Mouse (Mus musculus) spleen, postnatal 4 days (tissue): ENCODE results near the gene Npr2.

Experiments
- DNase-seq, 2 experiments: peaks; one replicate each; pipeline ENCODE4 v3.0.0; 2022; ENCODE audit warnings: low spot score in 2 of 2

Gene Npr2

DNA sequence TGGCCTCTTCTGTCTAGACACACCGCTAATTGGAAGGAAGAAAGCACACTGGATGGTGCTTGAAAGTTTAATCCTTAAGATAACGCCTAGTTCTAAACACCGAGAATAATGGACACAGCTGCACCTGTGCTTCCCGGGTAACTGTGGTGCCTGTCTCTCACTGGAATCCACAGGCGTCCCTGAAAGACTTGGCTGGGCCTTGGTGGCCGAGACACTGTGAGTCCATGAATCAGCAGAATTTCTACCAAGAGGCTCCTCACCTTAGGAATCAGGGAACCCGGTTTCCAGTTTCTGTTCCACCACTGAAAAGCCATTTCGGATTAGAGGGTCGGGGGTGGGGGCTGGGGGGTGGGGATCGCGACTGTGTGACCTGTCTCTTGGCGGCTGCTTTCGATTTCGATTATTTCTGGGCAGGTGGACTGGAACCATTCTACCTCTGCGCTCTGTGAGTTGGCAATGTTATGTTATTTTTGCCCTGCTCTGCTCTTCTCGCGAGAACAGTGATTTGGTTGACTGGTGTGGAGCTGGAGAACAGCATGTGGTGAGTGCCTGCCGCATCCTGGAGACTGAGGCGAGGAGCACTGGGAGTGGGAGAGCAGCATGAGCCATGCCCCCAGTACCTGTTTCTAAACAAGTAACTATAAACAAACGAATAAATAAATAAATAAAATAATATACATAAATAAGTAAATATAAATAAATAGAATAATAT, 2.5 kb upstream of the Npr2 start:
- DNase-seq, result peak; percentile 9 to 58

DNA sequence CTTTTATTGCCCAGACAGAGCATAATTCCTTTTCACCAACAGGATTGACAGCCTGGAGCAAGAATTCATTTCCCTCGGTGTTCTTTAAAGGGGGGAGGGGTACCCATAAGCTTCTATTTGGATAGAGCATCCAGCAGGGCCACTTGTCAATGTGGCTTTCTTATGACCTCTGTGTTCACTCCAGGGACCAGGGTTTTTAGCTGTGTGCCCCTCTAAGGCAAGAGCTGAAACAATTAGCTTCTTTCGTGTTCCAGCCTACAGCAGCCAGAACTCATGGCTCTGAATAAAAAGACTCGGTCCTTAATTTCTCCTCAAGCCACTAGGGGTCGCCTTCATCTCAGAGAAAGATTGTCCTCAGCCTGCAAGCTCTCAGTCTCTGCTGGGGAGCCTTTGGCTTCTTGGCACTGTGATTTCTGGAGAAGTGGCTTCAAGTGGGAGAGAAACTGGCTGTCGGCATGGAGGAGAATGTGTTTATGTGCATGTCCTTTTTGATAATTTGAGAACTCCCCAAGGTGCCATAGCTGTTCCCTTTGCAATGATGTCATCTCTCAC, 1.6 kb upstream of the Npr2 start:
- DNase-seq, result peak; percentile 71 to 83

DNA sequence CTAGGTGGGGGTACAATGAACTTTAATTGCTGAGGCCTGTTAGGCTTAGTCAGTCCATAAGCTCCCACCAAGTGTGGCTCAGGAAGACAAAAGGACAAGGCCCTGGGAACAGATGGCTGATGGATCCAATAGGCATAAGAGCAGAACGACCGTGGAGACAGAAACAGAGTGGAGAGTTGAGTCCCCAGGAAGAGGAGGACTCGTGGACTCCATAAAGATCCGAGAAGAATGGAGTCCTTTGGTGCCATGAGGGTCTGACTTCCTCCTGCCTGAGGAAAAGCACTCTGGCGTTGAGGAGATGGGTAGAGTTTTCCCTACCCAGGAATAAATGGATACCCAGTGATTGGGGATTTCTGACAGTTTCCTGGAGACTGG, 1.1 kb upstream of the Npr2 start:
- DNase-seq, result peak; percentile 9 to 55

DNA sequence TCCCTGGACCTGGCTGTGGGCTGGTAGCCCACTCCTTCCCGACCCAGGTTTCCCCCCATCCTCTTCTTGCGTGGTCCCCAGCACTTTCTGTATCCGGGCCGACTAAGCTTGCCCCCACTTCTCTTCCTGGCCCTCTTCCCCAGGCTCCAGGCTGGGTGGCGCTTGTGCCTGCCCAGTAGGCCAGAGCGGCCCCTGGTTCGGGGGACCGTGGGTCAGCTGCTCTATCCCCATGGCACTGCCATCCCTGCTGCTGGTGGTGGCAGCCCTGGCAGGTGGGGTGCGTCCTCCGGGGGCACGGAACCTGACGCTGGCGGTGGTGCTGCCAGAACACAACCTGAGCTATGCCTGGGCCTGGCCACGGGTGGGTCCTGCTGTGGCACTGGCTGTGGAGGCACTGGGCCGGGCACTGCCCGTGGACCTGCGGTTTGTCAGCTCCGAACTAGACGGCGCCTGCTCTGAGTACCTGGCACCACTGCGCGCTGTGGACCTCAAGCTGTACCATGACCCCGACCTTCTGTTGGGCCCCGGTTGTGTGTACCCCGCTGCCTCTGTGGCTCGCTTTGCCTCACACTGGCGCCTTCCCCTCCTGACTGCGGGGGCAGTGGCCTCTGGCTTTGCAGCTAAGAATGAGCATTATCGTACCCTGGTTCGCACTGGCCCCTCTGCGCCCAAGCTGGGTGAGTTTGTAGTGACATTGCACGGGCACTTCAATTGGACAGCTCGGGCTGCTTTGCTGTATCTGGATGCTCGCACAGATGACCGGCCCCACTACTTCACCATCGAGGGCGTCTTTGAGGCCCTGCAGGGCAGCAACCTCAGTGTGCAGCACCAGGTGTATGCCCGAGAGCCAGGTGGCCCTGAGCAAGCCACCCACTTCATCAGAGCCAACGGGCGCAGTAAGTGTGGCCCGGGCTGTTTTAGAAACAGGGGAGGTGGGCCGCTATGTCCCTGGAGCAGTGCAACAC, 503 bp downstream of the Npr2 start:
- peak; percentile 14 to 62 for DNase-seq

GRCm38 (mm10) chr4:43633296-43633695, 1.6 kb downstream of the Npr2 start:
- peak; percentile 11 to 58 for DNase-seq

- no peak for DNase-seq
Measured at GRCm38 (mm10) chr4:43633736-43634135, 2.0 kb downstream of the Npr2 start.

DNA sequence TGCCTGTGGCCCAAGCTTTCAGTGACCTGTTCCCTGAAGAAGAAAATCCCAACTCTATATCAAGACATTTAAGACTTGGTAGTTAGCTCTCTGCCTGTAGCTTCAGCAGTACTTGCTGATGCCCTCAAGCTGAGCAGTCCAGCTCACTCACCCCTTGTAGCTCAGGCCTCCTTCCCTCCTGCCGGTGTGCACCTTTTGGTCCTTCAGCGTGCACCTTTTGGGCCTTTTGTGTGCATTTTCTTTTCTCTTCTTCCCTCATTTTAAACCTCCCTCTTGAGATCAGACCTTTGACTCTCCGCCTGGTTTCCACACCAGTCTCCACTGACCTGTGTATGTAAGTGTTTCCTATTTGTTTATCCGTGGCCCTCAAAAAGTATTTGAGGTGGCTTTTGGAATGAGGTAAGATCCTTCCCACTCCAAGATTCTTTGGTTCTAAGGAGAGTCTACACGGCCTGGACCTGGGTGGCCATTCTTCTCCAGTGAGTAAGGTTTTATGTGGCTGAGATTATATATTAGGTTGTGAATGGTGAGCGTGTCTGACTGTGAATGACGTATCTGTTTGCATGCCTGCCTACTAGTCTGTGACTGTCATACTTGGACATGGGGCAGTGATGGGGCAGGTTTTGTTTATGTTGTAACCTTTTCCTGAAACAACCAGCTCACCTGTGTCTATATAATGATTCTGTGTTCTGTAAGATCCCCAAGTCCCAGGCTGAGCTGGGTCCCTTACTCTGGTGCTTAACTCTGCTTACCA, 3.1 kb downstream of the Npr2 start:
- peak; percentile 6 to 47 for DNase-seq

- peak; percentile 10 to 53 for DNase-seq
Measured at GRCm38 (mm10) chr4:43636751-43637150, 5.0 kb downstream of the Npr2 start.

- DNase-seq, result peak in 1 of 2 experiments; percentile 8
Measured at GRCm38 (mm10) chr4:43640076-43640475, 8.3 kb downstream of the Npr2 start.

- no peak for DNase-seq
Measured at GRCm38 (mm10) chr4:43640491-43640890, 8.8 kb downstream of the Npr2 start.

- no peak for DNase-seq
Measured at GRCm38 (mm10) chr4:43649783-43650182, 18.0 kb downstream of the Npr2 start.

- DNase-seq, result no peak
Measured at GRCm38 (mm10) chr4:43652726-43653125, 21.0 kb downstream of the Npr2 start.

DNA sequence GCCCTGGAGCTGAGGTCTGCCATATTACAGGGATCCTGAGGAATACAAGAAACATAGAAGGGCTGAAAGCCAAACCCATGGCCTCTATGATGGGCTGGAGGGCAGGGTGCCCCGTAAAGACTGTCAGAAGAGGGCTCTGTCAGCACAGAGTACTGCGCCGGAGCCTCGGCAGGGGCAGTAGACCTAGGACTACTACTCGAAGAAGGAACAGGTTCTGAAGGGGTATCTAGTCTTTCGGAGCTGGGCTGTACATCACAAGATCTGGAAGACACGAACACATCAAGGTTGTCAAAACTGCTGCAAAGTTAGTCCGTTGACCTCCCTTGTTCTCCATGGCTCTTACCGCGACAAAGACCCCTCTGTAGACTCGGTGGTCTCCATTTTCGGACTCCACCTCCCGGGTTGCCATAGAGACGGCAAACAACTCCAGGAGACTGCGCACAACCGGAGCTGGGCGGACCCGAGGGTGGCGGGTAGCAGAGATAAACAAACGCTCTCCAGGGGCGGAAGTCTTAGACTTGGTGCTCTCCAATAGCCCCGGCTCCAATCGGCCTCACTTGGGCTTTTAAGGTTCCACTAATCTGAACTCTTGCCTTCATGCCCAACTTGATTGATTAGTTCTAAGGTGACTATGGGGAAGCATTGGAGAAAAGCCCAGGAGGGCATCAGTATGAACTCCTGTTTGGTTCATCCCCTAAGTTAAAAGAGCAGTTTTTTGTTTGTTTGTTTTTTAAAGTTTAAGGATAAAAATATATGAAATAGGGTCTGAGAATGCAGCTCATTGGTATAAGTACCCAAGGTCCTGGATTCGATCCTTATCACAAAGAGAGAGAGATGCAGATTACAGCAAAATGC, 21.7 kb downstream of the Npr2 start, which contains the start of gene Spag8:
Gene Spag8 (minus strand): TSS at position 434 of the 855 bp plus-strand sequence.
- DNase-seq, result peak in 1 of 2 experiments; percentile 41

GRCm38 (mm10) chr4:43655656-43656338, 24.1 kb downstream of the Npr2 start:
- no peak for DNase-seq

- DNase-seq, result peak; percentile 93 to 94
Measured at GRCm38 (mm10) chr4:43656339-43657109, 24.8 kb downstream of the Npr2 start, which contains the start of gene Hint2. Hint2 (minus strand) TSS chr4:43656466.

GRCm38 (mm10) chr4:43657146-43657545, 25.4 kb downstream of the Npr2 start:
- DNase-seq, result no peak

DNA sequence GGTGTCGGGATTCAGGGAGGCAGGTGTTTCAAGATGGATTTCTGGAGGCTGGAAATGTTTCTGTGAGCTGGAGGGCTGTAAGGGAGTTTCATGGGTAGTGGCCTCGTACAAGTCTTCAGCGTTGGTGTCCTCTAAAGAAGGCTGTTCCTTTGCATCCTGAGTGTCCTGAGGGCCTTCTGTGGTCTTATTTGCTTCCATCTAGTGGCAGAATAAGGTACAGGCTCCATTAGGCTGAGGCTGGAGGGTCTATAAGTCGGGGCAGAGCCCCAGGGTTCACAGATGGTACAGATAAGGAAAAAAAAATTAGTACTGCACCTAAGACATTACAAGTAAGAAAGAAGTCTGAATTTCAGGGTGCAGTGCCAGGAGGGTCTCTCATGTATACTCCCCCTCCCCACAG, 34.7 kb downstream of the Npr2 start:
- no peak for DNase-seq

GRCm38 (mm10) chr4:43668782-43669427, 37.2 kb downstream of the Npr2 start, which contains the start of the genes Tmem8b and Fam221b:
Tmem8b (plus strand) TSS chr4:43668971.
Fam221b (minus strand) TSS chr4:43669145.
- DNase-seq, result peak; percentile 88 to 95

DNA sequence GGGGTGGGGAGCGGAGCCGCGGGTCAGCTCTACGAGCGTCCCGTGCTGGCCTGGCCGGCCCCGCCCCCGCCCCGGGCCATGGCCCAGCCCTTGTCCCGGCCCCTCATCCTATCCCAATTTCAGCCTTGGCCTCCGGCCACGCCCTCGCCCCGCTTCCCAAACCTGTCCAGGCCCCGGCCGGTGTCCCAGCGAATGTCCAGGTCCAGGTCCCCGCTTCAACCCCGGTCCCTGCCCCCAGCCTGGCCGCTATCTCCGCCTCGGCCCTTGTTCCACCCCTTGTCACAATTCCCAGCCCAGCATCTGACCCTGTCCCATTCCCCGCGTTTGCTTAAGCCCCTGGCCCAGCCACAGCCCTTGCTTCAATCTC, 37.7 kb downstream of the Npr2 start:
- DNase-seq, result no peak
